Mouse (Mus musculus) adrenal gland, postnatal 25 days (tissue): ENCODE measurements around the gene Colgalt1. TPM values are rescaled to one million over a fixed set of nuclear protein-coding genes. Genes with fewer than 3 reads are reported as not detected.
A peak's percentile ranks its signal among the peaks of the same experiment; 100 is the strongest.

Source experiments
- DNase-seq: peaks from one replicate; pipeline ENCODE4 v3.0.0; 2021; ENCODE audit warnings: mixed read lengths
- microRNA-seq, 2 experiments: library from miRNA; unstranded; fragments of <30 nt; microRNA quantifications; one replicate each; pipeline ENCODE4 v1.2.0; 2021
- total RNA-seq: library from RNA; stranded (reverse); gene quantifications from 2 replicates; pipeline ENCODE4 v1.2.3, GENCODE M21; 2021

Colgalt1 gene
- total RNA-seq, 1 experiment from 2014 or later: 66.2 TPM

DNA sequence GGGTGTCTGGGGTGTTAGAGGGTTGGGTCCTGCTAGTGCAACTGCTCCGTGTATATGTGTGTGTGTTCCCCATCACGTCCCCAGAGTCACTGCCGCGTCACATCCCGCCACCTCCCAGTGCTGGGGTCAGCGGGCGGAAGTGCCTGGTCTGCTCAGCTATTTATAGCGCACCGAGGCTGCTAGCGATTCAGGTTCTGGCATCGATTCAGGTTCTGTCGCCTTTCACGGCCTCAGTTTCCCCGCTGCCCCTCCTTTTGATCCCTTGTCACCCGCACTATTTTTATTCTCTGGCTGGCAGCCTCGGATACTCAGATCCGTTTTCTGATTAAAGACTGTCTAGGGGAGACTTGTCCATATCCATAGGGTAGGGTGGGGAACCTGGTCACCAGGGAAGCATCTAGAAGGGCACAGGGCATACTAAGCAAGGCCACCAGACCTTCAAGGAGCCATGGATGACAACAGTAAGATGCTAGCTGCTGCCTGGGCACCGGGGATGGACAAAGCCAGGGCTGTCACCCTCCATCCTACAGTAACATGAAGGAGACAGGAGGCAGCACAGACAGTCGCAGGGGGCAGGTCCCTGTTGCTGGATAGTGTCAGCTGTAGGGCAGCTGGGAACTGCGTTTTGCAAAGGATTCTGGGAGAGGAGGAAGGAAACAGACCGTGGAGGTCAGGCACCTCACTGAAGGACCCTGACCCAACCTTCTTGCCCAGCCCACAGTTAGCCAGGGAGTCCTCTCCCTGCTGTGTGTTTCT is 57.6 kb downstream of the Colgalt1 start:
- DNase-seq: no peak

DNA sequence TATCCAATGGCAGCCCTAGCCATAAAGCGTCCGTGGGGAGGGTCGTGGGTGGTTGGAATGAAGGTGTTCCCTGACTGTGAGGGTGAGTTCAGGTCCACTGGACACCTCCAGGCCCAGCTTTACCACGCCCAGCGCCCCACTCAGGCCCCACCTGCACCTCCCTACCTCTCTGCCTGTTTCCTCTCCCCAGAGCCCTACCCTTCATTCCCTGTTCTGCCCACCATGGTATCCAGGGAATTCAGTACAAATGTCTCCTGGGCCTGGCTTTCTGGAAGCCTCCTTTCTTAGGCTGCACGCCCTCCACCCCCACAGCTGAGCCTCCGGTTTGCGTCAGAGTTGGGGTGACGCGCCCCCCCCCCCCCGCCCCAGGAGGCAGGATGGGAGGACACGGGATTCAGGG is 59.4 kb downstream of the Colgalt1 start:
- no peak for DNase-seq

- peak; percentile 50 for DNase-seq
These were observed 60.1 kb downstream of the Colgalt1 start for GRCm38 (mm10) chr8:71670621-71671548.

- DNase-seq: peak; percentile 93
These were observed 60.8 kb downstream of the Colgalt1 start, which contains the start of gene Unc13a for GRCm38 (mm10) chr8:71671549-71671965. Gene Unc13a (minus strand): TSS chr8:71671757.

DNA sequence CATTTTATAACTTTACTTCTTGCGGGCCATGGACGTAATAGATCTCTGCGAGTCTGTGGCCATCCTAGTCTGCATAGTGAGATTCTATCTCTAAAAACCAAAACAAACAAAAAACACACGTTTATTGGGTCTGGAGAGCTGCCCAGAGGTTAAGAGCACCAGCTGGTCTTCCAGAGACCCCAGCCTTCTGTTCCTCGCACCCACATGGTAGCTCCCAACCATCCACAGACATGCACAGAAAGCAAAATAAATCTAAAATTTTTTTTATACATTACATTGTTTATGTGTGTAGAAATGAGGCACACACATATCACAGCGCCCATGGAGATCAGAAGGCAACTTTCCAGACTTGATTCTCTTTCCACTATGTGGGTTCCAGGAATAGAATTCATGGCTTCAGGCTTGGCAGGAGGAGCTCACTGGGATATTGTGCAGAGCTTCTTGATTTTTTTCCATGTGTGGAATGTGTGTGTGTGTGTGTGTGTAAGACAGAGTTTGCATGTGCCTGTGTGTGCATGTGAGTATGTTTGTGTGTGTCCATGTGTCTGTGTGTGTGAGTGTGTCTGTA is 61.5 kb downstream of the Colgalt1 start:
- no peak for DNase-seq

DNA sequence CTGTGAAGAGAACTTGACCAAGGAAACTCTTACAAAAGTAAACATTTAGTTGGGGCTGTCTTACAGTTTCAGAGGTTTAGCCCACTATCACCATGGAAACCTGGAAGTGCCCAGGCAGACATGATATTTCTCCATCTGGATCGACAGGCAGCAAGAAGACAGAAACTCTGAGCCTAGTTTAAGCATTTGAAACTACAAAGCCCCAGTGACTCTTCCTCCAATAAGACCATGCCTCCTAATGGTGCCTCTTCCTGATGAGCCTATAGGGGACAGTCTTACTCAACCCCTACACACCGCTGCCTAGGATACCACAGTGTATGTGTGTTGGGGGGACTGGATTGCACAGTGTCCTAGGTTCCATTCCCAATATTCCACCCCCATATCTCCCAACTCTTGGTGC is 63.3 kb downstream of the Colgalt1 start:
- no peak for DNase-seq

Small RNAs within 50 kb of the gene (microRNA-seq; reads per million reads assigned to microRNA genes)
- gene Mir6769b: 0.71 to 1.0 reads per million in 2 experiments

Other genes with a start within 250 kb of the Colgalt1 start
- gene Use1, start 244.2 kb upstream of the Colgalt1 start, total RNA-seq: 168 and 199 TPM in 2 replicates
- gene Ocel1, start 239.7 kb upstream of the Colgalt1 start, total RNA-seq: 18.7 and 20.7 TPM in 2 replicates
- 64.5 and 75.8 TPM in 2 replicates for gene Nr2f6, start 229.0 kb upstream of the Colgalt1 start, total RNA-seq
- gene Ushbp1, start 215.2 kb upstream of the Colgalt1 start, total RNA-seq: 20.6 and 25.8 TPM in 2 replicates
- 105 and 116 TPM in 2 replicates for gene Babam1, start 214.1 kb upstream of the Colgalt1 start, total RNA-seq
- 3.2 and 4.1 TPM in 2 replicates for gene Ankle1, start 205.0 kb upstream of the Colgalt1 start, total RNA-seq
- 63.0 and 82.8 TPM in 2 replicates for gene Abhd8, start 147.3 kb upstream of the Colgalt1 start, total RNA-seq
- gene Mrpl34, start 146.0 kb upstream of the Colgalt1 start, total RNA-seq: 109 and 113 TPM in 2 replicates
- 62.5 and 64.7 TPM in 2 replicates for gene Dda1, start 141.8 kb upstream of the Colgalt1 start, total RNA-seq
- 17.3 and 23.3 TPM in 2 replicates for gene Ano8, start 125.0 kb upstream of the Colgalt1 start, total RNA-seq
- gene Gtpbp3, start 122.9 kb upstream of the Colgalt1 start, total RNA-seq: 26.5 and 28.7 TPM in 2 replicates
- 167 and 192 TPM in 2 replicates for gene Plvap, start 99.2 kb upstream of the Colgalt1 start, total RNA-seq
- not detected in 2 replicates for gene Ccdc194, start 85.3 kb upstream of the Colgalt1 start, total RNA-seq
- 66.0 and 70.2 TPM in 2 replicates for gene Bst2, start 73.5 kb upstream of the Colgalt1 start, total RNA-seq
- 62.3 and 73.7 TPM in 2 replicates for gene Mvb12a, start 68.1 kb upstream of the Colgalt1 start, total RNA-seq
- 5.0 and 8.9 TPM in 2 replicates for gene Tmem221, start 52.1 kb upstream of the Colgalt1 start, total RNA-seq
- gene Nxnl1, start 44.4 kb upstream of the Colgalt1 start, total RNA-seq: 1.1 TPM in 2 replicates
- gene Slc27a1, start 42.1 kb upstream of the Colgalt1 start, total RNA-seq: 156 and 167 TPM in 2 replicates
- gene Pgls, start 18.8 kb upstream of the Colgalt1 start, total RNA-seq: 145 and 153 TPM in 2 replicates
- gene Fam129c, start 13.3 kb upstream of the Colgalt1 start, total RNA-seq: 4.0 TPM in 2 replicates
- gene Unc13a, start 60.8 kb downstream of the Colgalt1 start, total RNA-seq: 8.3 and 8.4 TPM in 2 replicates
- gene Jak3, start 65.3 kb downstream of the Colgalt1 start, total RNA-seq: 11.7 and 14.3 TPM in 2 replicates
- gene Insl3, start 78.2 kb downstream of the Colgalt1 start, total RNA-seq: 6.1 and 7.8 TPM in 2 replicates
- 3.7 and 4.8 TPM in 2 replicates for gene B3gnt3, start 90.8 kb downstream of the Colgalt1 start, total RNA-seq
- gene Fcho1, start 114.7 kb downstream of the Colgalt1 start, total RNA-seq: 2.2 and 2.6 TPM in 2 replicates